Mouse (Mus musculus) frontal cortex, adult 2 months (tissue): ENCODE data around the gene Bdkrb2. TPM values are rescaled to one million over a fixed set of nuclear protein-coding genes. Genes with fewer than 3 reads are reported as not detected.

Source experiments
- DNase-seq, 2 experiments: peaks; one replicate each; pipeline ENCODE4 v3.0.0; 2022; ENCODE audit warnings: low spot score in 1 of 2; ENCODE audit errors: extremely low spot score in 1 of 2
- polyA plus RNA-seq: library from polyadenylated mRNA; depleted of rRNA; stranded (reverse); fragments of >200 nt; gene quantifications from 2 replicates; pipeline ENCODE4 v1.2.3, GENCODE M21; 2012; rRNA removed

Bdkrb2 gene
- 0.19 and 0.32 TPM in 2 replicates for polyA plus RNA-seq

DNA sequence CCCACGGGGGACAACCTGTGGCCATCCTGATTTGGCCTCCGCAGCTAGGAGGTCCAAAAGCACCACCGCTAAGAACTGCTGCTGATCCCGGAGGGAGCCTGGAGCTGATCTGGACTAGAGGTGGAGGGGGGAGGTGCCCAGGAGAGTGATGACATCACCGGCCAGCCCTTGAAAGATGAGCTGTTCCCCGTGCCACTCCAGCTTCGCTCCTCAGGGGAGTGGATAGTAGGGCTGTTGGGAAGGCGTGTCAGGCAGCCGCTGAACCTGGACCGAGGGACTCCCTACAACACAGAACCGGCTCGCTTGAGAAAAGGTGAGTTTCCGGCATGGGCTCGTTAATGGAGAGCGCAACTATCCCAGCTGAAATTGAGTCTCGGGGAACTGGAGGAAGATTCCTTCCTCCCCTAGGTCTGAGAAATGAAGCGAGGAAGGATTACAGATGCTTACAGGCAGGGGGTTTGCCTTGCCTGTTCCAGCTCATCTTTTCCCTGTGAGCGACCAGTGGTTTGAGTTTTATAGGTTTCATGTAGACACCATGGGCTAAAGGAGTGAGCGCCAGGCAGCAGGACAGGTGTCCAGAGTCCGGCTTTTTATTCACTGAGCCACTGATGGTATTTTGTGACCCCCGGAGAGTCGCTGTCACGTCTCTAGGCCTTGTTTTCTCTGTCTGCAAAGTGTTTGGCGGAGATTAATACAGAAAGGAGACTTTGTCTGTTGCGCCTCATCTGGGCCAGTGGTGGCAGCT is at the start of gene Bdkrb2:
Bdkrb2 (plus strand) TSS at position 291 of the 745 bp plus-strand sequence.
- no peak for DNase-seq

DNA sequence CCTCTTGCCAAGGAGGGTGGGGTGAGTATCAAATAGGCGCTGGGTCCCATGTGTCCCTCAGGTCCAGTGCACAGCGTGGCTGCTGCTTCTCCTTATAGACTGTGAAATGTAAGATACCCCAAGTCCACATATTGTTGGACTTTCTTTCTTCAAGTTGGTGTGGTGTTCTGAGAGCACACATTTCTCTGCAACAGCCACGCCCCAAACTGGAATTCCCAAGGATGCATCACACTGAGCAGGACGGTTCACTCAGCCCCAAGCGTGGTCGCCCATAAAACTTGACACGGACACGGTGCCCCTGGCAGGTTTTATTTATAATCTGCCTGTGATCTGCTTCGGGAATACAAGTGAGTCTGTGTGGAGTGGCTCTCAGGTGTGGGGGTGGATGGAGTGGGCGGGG is 48.9 kb upstream of the Bdkrb2 start:
- no peak for DNase-seq

DNA sequence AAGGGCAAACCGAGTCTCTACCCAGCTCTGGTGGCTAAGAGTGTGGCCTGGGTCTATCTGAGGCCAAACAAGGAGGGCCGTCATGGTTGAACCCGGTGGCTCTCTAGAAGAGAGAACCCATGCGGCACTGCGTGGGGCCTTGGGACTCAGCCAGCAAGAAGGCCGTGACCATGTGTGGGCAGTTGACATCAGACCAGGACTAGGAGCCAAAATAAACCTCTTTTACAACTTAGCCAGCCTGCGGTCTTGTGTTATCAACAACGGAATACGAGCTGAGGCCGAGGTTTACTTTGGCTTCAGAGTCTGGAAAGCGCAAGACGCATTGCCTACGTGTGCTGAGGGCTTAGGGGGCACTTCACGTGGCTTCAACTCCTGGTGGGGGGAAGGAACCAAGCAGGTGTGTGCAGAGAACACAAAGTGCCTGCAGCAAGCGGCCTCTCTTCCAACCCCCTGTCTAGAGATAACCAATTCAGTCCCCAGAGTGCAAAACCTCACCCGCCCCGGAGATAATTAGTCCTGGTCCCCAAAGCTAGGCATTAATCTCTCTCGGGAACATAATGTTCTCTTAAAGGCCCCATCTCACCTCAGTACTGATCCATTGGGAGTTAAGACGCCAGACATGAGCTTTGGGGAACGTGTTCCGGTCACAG is 45.9 kb upstream of the Bdkrb2 start:
- DNase-seq, result no peak

DNA sequence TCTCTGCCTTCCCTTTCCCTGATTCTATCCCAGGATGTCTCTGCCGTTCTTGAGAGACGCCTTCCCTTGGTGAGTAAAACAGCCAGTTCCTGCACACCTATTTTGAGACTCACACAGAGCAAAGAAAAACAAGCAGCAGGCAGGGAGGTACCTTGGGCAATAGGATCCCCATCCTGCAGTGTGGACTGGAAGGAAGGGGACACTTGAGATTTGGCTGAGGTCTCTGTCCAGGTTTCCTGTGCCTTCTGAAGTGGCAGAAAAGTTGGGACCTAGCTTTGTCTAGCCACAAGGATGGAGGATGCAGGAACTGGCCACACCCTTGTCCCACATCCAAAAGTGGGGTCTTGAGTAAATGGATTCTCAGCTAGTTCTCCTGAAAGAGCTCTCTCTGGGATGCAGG is 43.2 kb upstream of the Bdkrb2 start:
- DNase-seq, result no peak

DNA sequence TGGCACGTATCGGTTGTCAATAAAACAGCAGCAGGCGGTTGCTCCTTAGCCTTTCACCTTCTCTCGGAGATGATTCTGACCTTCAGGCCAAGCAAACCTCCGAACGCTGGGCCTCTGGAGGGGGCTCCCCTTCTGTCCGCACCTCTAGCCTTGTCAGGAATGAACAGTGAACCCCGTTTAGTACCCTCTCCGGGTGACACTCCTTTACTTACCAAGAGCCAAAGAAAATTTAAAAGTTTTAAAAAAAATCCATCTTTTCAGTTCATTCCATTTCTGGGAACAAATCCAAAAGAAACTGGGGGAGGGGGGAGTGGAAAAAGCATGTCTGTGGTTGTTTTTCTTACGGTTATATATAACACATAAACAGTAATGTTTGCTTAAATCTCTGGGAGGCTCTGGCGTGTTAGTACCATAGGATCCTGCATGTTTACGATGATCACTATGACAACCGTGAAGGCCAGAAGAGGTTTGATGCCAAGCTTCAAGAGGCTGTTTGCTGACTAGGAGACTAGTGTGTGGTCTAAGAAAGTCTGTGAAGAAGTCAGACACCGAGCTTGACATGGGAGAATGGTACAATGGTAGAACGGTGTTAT is 41.8 kb upstream of the Bdkrb2 start:
- DNase-seq, result peak in 1 of 2 experiments; percentile 27

DNA sequence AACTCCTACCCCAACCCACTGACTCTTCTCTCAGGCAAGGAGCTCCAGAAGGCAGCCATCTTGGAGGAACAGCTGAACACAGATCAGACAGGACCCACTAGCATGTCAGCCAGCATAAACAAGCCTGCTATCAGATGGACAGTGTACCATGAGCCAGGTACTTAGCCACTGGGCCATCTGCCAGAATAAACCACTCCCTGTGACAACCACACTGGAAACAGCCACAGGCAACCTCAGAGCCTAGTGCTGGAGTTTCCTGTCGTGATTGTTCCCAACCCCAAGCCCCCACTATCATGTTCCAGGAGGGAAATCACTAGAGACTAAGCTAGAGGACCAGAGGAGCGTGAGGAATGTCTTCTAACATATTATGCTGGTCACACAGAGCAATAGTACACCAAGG is 39.3 kb upstream of the Bdkrb2 start:
- no peak for DNase-seq

DNA sequence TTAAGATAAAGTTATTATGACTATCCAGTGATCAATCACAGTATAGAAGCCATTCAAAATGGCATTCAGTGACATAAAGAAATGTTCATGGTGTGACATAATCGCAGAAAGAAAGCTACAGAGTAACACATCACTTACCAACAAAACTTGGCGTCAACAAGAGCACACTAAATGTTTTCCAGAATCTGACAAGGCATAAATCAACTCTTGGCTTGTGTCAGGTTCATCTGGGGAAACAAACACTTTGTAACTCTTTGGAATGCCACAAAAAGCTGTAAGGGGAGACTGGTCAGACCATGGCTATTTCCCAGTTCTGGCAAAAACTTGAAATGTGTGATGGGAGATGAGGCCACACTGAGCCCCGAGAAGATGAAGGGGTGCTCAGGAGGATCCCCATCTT is 36.8 kb upstream of the Bdkrb2 start:
- DNase-seq, result no peak

DNA sequence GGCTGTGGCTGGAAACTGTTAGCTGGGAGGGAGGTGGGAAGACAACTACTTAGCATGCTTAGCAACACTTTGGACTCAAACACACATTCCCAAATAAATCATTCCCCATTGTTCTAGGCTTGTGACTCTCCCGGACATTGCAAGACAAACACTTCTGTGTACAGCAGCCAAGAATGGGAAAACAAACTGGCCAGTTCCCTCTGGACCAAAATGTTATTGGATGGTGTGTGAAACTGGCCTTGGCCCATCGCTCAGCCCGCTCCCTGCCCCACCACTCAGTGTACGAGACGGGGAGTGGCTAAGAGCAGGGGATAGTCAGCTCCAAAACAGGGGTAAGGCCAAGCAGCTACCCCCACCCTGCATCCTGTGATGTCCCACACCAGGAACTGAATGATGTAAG is 36.2 kb upstream of the Bdkrb2 start:
- DNase-seq, result peak; percentile 42 to 54

DNA sequence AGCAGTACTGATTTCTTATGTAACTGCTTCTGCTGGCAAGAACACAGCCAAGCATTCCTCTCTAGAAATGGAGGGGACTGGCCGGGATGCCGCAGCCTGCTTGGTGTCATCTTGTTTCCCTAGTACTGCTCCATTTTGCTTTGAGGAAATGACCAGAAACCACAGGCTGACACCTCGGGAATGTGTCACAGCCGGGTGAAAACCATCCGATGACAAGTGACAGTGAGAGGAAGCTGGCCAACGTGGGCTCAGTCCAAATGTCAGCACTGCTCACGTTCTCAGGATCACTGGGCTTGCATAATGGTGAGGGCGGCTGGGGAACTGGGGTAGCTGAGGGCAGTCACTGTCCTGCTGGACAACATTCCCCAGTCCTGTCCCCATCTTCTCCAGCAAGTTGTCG is 33.5 kb upstream of the Bdkrb2 start:
- DNase-seq, result no peak

DNA sequence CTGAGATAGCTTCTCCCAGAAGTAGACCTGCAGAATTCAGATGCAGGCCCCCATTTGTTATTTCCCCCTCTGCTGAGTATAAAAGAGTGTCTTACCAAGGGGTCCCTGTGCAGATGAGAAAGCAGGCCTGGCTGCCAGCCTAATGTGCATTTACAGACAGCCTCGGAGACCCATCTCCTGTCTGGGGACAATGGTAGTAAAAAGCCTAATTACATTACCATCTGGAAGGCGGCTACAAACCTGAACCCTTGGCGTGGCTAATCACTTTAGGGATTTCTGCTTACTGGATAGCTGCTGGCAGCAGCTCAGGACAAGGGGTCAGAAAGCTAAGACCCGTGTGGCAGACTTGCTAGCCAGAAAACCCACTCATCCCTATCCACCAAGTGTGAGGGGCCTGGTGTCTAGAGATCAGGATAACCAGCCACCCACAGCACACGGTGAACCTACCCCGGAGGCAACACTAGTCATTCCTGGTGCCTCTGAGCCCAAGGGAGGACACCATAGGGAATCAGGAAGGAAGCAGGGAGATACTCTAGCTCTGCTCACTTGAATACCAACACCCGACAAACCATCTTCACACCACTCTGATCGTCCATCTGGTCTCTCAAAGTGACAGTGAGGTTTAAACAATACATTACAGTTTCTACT is 31.2 kb upstream of the Bdkrb2 start:
- no peak for DNase-seq

DNA sequence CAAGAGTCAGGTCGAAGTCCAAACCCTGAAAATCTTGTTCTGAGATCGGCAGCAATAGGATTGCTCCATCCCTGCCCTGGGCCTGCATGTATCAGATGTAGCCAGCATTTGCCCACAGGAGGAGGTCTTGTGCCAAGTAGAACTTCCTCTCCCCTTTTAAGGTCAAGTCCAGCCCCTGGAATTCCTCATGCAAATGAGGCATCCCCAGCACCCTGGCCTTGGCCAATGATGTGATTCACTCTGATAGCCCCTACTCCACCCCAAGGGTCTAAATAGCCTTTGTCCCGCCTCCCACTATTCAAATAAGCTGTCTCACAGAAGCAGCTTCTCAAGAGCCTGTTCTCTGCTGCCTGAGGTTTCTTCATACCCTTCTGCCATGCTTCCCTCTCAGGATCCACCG is 28.2 kb upstream of the Bdkrb2 start:
- DNase-seq, result no peak

DNA sequence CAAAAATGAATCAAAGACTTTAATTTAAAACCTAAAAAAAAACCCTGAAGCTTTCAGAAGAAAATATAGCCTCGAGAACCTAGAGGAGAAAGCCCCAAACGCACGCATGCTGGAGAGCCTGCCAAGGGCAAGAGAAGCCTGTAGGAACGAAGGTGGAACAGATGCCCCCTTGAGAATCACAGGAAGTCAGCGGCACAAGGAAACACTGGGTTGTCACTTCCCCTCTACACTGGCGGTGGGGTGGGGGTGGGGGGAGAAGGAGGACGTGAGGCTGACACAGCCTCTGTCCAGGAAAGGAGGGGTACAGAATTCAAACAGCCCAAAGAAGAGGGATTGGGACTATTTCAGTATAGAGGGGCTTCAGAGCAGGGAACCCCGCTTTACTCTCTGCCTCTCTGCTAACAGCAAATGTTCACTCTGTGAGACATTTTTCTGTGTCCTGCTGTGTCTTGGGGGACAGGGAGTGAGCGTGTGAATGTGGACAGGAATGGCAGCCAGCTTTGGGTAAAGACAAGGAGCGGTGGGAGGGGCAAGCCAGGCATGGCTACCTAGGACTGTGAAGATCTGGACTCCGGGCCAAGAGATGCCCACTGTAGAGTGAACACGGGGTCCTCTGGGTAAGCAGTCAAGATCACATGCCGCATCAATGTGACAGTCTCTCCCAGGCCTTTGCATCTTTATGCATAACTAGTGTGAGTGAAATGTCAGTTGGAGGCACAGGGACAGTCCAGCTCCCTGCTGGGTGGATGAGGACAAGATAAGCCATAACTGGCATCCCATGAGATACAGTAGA is 26.9 kb upstream of the Bdkrb2 start:
- DNase-seq, result no peak

DNA sequence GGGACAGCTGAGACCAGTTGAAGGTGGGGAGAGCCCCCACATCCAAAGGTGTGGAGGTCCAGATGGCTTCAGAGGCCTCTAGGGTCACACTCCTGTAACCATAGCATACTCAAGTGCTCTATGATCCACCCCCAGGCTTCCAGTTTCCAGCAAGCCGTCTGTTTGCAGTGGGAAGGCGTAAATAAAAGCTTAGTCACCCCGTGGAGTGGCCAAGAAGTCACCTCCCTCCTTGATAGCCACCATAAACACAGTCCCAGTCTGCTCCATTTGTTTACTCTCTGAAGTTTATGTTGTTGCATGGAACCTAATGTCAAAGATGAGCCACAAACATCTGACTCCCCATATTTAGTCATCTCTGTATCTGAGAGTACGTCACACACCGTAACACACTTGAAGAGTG is 25.9 kb upstream of the Bdkrb2 start:
- no peak for DNase-seq

DNA sequence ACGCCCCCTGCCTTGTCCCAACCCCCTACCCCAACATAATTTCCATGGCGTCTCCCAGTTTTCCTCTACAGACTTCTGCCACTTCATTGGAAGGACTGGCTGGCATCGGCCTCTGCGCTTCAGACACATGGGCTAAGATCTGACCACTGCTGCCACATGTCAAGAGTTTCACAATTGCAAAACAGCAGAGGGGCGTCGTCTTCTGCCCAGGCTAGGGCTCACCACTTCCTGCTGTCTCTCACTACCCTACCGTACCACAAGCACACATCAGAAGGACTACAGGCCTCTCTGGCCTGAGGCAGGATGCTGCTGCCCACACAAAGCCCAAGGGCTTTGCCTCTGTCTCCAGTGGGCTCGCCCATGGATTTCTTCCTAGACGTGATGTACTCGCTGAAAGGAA is 23.4 kb upstream of the Bdkrb2 start:
- DNase-seq, result no peak

DNA sequence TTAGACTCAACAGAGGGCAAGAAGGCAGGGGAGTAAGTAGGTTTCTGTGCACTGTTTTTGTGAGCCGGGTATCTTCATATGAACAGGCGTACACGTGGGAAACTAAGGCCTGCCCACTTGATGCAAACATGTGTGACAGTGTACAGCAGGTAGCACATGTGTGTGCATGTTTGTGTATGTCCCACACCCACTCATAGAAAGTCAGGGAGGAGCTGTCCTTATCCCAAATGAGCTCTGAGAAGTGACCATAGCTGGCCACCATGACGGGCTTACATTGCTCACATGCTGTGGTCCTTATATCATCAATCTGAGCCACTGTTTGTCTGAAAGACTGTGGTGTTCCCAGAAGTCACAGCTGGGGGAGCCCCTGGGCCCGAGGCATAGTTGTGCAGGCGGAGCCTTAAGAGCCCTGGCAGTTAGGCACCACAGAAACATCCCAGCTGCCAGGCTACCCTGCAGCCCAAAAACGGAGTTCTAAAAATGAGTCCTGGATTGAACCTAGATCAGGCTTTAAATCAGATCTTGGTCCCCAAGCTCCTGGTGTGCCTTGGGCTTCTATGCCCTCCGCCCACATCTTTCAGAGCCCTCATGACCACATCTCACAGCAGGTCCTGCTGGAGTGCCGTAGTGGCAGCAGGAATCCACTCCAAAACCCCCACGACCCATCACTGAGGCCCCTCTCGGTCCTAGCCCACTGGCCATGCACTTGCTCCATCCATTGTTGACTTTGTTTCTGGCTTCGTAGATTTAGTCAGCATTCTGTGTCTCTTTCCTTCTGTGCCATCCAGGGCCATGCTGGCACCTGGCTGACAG is 21.2 kb upstream of the Bdkrb2 start:
- DNase-seq, result no peak

DNA sequence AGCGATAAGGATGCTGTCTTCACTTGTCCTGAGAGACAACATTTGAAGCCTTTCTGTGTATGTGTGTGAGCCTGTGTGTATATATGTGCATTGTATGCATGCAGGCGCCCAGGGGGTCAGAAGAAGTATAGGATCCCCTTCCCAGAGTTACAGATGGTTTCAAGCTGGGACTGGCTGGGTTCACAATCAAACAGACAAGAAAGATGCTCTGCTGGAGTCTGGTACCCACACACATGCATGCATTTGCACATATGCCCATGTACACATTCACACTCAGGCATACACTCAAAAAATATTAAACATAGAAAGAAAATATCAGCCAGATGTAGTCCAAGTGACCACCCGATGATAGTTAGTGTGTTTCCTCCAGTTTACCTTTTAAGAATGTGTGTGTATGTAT is 20.5 kb upstream of the Bdkrb2 start:
- DNase-seq, result no peak

DNA sequence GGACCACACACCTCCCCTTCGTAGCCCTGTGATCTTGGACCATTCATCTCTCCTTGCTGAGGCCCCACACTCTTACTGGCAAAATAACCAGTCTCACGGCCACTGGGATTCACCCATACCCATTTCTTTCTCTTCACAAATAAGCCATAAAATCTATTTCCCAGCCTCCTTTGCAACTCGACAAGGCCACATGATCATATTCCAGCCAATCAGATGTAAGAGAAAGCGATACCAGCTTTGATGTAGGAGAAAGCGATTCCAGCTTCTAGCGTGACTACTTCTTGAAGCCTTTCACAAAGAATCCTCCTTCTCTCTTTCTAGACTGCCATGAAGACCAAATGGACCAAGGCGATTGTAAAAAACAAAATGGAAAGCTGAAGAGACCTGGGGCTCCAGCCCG is 19.9 kb upstream of the Bdkrb2 start:
- DNase-seq, result no peak

DNA sequence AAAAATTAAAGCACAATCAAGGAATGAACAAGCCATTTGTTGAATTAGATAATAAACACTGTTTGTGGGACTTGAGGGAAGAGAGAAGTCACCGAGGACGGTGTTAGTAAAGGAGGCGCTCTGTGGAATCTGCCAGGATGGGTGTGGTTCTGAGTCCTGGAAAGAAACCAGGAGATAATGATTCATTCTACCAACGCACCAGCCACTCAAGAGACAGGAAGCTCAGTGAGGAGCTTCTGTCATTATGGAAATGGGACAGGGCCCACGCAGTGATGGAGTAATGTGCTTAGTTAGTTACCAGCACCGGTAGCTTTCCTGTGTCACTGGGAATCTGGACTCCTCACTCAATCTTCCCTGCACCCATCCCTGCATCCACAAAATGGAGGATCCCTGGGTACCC is 19.3 kb upstream of the Bdkrb2 start:
- DNase-seq, result peak; percentile 69 to 82

DNA sequence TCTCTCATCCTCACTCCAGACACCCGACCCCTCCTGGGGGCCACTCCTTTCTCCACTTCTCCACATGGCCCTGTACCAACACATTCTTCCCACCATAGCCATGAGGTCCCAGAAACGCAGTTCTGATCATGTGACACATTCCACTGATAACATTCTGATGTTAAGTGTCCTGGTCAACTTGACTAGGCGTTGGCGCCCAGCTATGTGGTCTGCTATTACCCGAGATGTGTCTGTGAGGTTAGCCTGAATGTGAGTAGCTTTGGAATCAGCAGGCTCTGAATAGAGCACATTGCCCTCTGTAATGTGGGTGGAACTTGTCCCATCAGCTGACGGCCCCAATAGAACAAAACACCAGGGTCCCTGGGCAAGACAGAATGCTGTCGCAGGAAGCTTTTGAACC is 18.2 kb upstream of the Bdkrb2 start:
- no peak for DNase-seq
